Mouse (Mus musculus) heart, embryonic 12.5 days (tissue): ENCODE measurements around the gene Wdr49. TPM values are rescaled to one million over a fixed set of nuclear protein-coding genes. Genes with fewer than 3 reads are reported as not detected.

Source experiments
- ATAC-seq: fragments of 200-750 bp; cut with Nextera tagmentation; 2 replicates; pipeline ENCODE4 v1.8.0; 2017; ENCODE audit warnings: moderate TSS enrichment, moderate library complexity; ENCODE audit not compliant: insufficient number of reproducible peaks, low FRiP score
- H3K27ac ChIP-seq: fragments of 300-500 bp; sonication (generic); 2 replicates; pipeline ENCODE4 v1.5.1; 2016; ENCODE audit warnings: mild to moderate bottlenecking, moderate library complexity; ENCODE audit not compliant: poor library complexity, severe bottlenecking
- H3K27me3 ChIP-seq: fragments of 300-500 bp; sonication (generic); replicated peaks from 2 replicates; pipeline ENCODE4 v1.6.1; 2016; ENCODE audit warnings: mild to moderate bottlenecking, moderate library complexity
- H3K36me3 ChIP-seq: fragments of 300-500 bp; sonication (generic); 2 replicates; pipeline ENCODE4 v1.6.1; 2016; ENCODE audit warnings: mild to moderate bottlenecking, moderate library complexity
- H3K4me1 ChIP-seq: fragments of 300-500 bp; sonication (generic); replicated peaks from 2 replicates; pipeline ENCODE4 v1.6.1; 2016; ENCODE audit warnings: mild to moderate bottlenecking
- H3K4me2 ChIP-seq: fragments of 300-500 bp; sonication (generic); 2 replicates; pipeline ENCODE4 v1.6.1; 2016; ENCODE audit warnings: mild to moderate bottlenecking, moderate library complexity
- H3K4me3 ChIP-seq: fragments of 300-500 bp; sonication (generic); 2 replicates; pipeline ENCODE4 v1.5.1; 2016; ENCODE audit warnings: mild to moderate bottlenecking
- H3K9ac ChIP-seq: fragments of 300-500 bp; sonication (generic); 2 replicates; pipeline ENCODE4 v1.6.1; 2016; ENCODE audit warnings: mild to moderate bottlenecking, moderate library complexity
- H3K9me3 ChIP-seq: fragments of 300-500 bp; sonication (generic); replicated peaks from 2 replicates; pipeline ENCODE4 v1.6.1; 2016; ENCODE audit warnings: mild to moderate bottlenecking, moderate library complexity
- WGBS: fragments of 180-500 bp; shearing (Covaris S2); methylation state at CpG from one replicate; pipeline ENCODE4 v1.1.7; 2016; 5-methylcytosine and 5-hydroxymethylcytosine counted together
- polyA plus RNA-seq: library from polyadenylated mRNA; unstranded; fragments of >200 nt; fragmentation: Nextera tagmentation; extraction: Ambion mirVana; gene quantifications from 2 replicates; pipeline ENCODE4 v1.2.1, GENCODE M21; 2016

Gene Wdr49
- not detected in 2 replicates for polyA plus RNA-seq

- Histone ChIP-seq H3K9me3 (no peaks in the 10 kb centered on the region), H3K9ac (no peak within 1 kb of the TSS), H3K36me3 (no peaks in the 10 kb centered on the region), H3K4me2 (no peak within 1 kb of the TSS), H3K27ac (no peak within 1 kb of the TSS), H3K4me3 (no peak within 1 kb of the TSS), H3K4me1 (no peaks in the 10 kb centered on the region), H3K27me3 (no peaks in the 10 kb centered on the region)
- WGBS, result 67% methylated on average over 2 of the region's 2 CpGs
- no peak for ATAC-seq
These were observed at the start of gene Wdr49 for GRCm38 (mm10) chr3:75482056-75482455. TSS of gene Wdr49 (minus strand) at chr3:75482156.

- Histone ChIP-seq H3K9ac (no peak overlapping the region), H3K36me3 (peaks cover 11% of the 10 kb centered on the region), H3K27ac (no peak overlapping the region), H3K27me3 (no peaks in the 10 kb centered on the region), H3K9me3 (no peaks in the 10 kb centered on the region), H3K4me1 (no peaks in the 10 kb centered on the region), H3K4me2 (no peak overlapping the region), H3K4me3 (no peak overlapping the region)
- no peak for ATAC-seq
- 86% methylated on average over 3 of the region's 3 CpGs for WGBS
These were observed 49.1 kb upstream of the Wdr49 start for GRCm38 (mm10) chr3:75531074-75531473.

- H3K4me2 ChIP-seq, result no peak overlapping the region
- H3K27me3 ChIP-seq, result no peaks in the 10 kb centered on the region
- no peaks in the 10 kb centered on the region for H3K9me3 ChIP-seq
- H3K4me3 ChIP-seq, result no peak overlapping the region
- WGBS, result 81% methylated on average over 1 of the region's 1 CpGs
- no peak for ATAC-seq
- H3K36me3 ChIP-seq, result peaks cover 33% of the 10 kb centered on the region
- H3K9ac ChIP-seq, result no peak overlapping the region
- H3K27ac ChIP-seq, result no peak overlapping the region
- 0 out of 2 replicates have a peak, but pooled peaks cover 3% of the 10 kb centered on the region for H3K4me1 ChIP-seq
These were observed 40.6 kb upstream of the Wdr49 start for GRCm38 (mm10) chr3:75522527-75522926.

GRCm38 (mm10) chr3:75521314-75521713 is 39.4 kb upstream of the Wdr49 start:
- H3K9ac ChIP-seq, result no peak overlapping the region
- H3K9me3 ChIP-seq, result no peaks in the 10 kb centered on the region
- peaks cover 29% of the 10 kb centered on the region for H3K36me3 ChIP-seq
- no peaks in the 10 kb centered on the region for H3K27me3 ChIP-seq
- no peak overlapping the region for H3K27ac ChIP-seq
- ATAC-seq, result no peak
- 89% methylated on average over 2 of the region's 2 CpGs for WGBS
- H3K4me3 ChIP-seq, result no peak overlapping the region
- H3K4me2 ChIP-seq, result no peak overlapping the region
- 0 out of 2 replicates have a peak, but pooled peaks cover 3% of the 10 kb centered on the region for H3K4me1 ChIP-seq

GRCm38 (mm10) chr3:75517631-75518250 is 35.8 kb upstream of the Wdr49 start:
- H3K27me3 ChIP-seq, result no peaks in the 10 kb centered on the region
- WGBS, result 79% methylated on average over 7 of the region's 7 CpGs

DNA sequence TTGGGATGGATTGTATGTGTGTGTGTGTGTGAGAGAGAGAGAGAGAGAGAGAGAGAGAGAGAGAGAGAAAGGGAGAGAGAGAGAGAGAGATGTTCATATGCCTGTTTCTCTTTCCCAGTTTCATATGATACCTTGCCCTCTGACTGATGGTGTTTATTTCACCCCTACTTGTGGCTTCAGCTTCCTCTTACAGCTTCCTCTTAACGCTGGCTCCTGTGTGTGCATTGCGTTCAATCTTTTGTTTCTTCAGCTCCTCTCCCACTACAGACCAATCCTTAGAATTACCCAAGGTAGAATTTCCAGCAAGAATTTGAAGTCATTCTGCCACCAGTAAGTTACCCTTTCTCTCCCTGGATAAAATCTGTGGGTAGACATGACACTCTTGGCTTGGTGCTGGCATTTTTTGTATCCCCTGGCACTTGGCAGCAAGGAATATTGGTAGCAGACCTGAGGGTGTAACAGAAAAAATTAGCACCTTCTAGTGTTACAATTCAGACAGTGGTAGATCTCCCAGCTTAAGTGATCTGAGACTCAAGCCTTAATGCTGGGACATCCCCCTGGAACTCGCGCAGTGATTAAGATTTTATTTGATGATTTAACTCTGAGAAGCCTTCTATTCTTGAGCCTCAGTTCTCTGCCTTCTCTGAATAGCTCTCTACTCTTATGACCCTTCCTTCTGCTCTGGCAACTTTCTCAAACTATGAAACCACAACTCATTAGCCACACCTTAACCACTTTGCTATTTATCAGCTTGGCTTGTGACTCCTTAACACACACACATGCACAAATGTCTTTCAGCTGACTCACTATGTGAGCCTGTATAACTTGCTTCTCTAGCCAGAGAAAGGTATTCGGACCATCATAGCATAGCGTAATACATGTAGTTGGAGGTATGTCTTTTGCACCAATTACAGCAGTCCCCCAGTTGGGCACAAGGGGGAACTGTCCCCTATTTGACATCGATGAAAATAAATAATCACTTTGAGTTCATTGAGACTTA is 17.3 kb upstream of the Wdr49 start:
- Histone ChIP-seq H3K27me3 (no peaks in the 10 kb centered on the region), H3K4me3 (no peak overlapping the region), H3K36me3 (no peaks in the 10 kb centered on the region), H3K9me3 (no peaks in the 10 kb centered on the region), H3K9ac (no peak overlapping the region), H3K4me2 (no peak overlapping the region), H3K4me1 (no peaks in the 10 kb centered on the region), H3K27ac (no peak overlapping the region)
- 77% methylated on average over 7 of the region's 7 CpGs for WGBS
- ATAC-seq, result no peak

More at GRCm38 (mm10) chr3:75517631-75518250, 35.8 kb upstream of the Wdr49 start:
- H3K36me3 ChIP-seq, result peaks cover 32% of the 10 kb centered on the region
- no peak for ATAC-seq
- no peak overlapping the region for H3K9ac ChIP-seq
- H3K4me2 ChIP-seq, result no peak overlapping the region
- no peak overlapping the region for H3K4me3 ChIP-seq
- 0 out of 2 replicates have a peak, but pooled peaks cover under 1% of the 10 kb centered on the region for H3K4me1 ChIP-seq
- H3K27ac ChIP-seq, result no peak overlapping the region
- H3K9me3 ChIP-seq, result no peaks in the 10 kb centered on the region

DNA sequence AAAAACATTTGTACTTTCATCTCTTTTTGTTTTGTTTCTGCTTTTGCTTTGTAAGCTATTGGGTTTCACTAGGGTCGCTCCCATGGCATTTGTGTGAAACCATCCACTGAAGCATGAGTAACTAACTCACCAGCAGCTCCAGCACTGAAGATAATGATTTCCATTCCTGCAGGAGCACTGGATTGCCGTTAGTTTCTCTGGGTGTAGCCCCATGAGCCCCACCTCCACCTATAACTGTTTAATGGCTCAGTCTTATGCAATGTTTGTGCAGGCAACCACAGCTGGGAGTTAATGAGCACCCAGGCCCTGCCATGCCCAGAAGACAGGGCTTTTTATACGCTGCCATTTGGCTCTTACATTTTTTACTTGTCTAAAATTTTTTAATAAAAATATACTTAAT is 11.0 kb upstream of the Wdr49 start:
- WGBS, result 69% methylated on average over 3 of the region's 3 CpGs
- no peak for ATAC-seq
- H3K27ac ChIP-seq, result no peak overlapping the region
- H3K36me3 ChIP-seq, result no peaks in the 10 kb centered on the region
- H3K9me3 ChIP-seq, result no peaks in the 10 kb centered on the region; the same call in 1 of the 2 replicates
- H3K9ac ChIP-seq, result no peak overlapping the region
- no peak overlapping the region for H3K4me3 ChIP-seq
- H3K4me2 ChIP-seq, result no peak overlapping the region
- H3K4me1 ChIP-seq, result no peaks in the 10 kb centered on the region
- no peaks in the 10 kb centered on the region for H3K27me3 ChIP-seq

- Histone ChIP-seq H3K4me2 (no peak overlapping the region), H3K27me3 (no peaks in the 10 kb centered on the region), H3K4me1 (no peaks in the 10 kb centered on the region), H3K9ac (no peak overlapping the region), H3K4me3 (no peak overlapping the region), H3K36me3 (no peaks in the 10 kb centered on the region), H3K27ac (no peak overlapping the region), H3K9me3 (no peaks in the 10 kb centered on the region)
- no peak for ATAC-seq
- 70% methylated on average over 7 of the region's 7 CpGs for WGBS
These were observed 6.8 kb downstream of the Wdr49 start for GRCm38 (mm10) chr3:75475106-75475505.

- H3K4me2 ChIP-seq, result no peak overlapping the region
- H3K36me3 ChIP-seq, result no peaks in the 10 kb centered on the region
- H3K4me1 ChIP-seq, result no peaks in the 10 kb centered on the region
- WGBS, result 80% methylated on average over 7 of the region's 7 CpGs
- H3K9me3 ChIP-seq, result no peaks in the 10 kb centered on the region
- no peak overlapping the region for H3K27ac ChIP-seq
- no peak for ATAC-seq
- H3K27me3 ChIP-seq, result no peaks in the 10 kb centered on the region
- no peak overlapping the region for H3K4me3 ChIP-seq
- H3K9ac ChIP-seq, result no peak overlapping the region
These were observed 7.3 kb downstream of the Wdr49 start for GRCm38 (mm10) chr3:75474657-75475056.

- no peaks in the 10 kb centered on the region for H3K36me3 ChIP-seq
- no peaks in the 10 kb centered on the region for H3K9me3 ChIP-seq
- no peak for ATAC-seq
- H3K4me2 ChIP-seq, result no peak overlapping the region
- no peak overlapping the region for H3K4me3 ChIP-seq
- 78% methylated on average over 7 of the region's 7 CpGs for WGBS
- H3K9ac ChIP-seq, result no peak overlapping the region
- H3K27me3 ChIP-seq, result no peaks in the 10 kb centered on the region
- no peak overlapping the region for H3K27ac ChIP-seq
- H3K4me1 ChIP-seq, result no peaks in the 10 kb centered on the region
These were observed 13.8 kb downstream of the Wdr49 start for GRCm38 (mm10) chr3:75468154-75468553.

- H3K9ac ChIP-seq, result no peak overlapping the region
- ATAC-seq, result no peak
- no peaks in the 10 kb centered on the region for H3K36me3 ChIP-seq
- H3K4me3 ChIP-seq, result no peak overlapping the region
- H3K4me2 ChIP-seq, result no peak overlapping the region
- no peaks in the 10 kb centered on the region for H3K9me3 ChIP-seq
- 75% methylated on average over 4 of the region's 4 CpGs for WGBS
- H3K27me3 ChIP-seq, result no peaks in the 10 kb centered on the region
- no peaks in the 10 kb centered on the region for H3K4me1 ChIP-seq
- no peak overlapping the region for H3K27ac ChIP-seq
These were observed 51.3 kb downstream of the Wdr49 start for GRCm38 (mm10) chr3:75430564-75431181.
